Mouse (Mus musculus): ENCODE data around the gene Il7r. TPM values are rescaled to one million over a fixed set of nuclear protein-coding genes. Genes with fewer than 3 reads are reported as not detected.

Gene Il7r
- polyA plus RNA-seq (2012; rRNA removed): 0.01 TPM in 1 of 2 replicates, not detected in the other

DNA sequence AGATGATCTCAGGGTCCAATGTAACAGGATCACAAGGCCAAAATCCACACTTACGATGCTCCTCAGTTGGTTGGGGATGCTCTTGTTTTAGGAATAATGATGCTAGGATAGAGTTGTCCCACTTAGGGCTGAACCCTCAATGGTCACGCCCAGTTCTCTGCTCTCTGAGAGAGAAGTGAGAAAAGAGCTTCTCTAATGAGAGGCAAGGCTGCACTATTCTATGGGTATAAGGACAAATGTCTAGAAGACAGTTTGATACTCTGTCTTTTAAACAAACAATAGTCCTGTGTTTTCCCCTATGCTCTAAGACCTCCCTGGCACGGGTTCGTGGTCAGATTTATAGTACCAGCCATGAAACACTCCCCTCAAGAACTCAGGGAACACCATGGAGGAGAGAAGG lies at the start of gene Il7r:
Il7r (minus strand) TSS at position 101 of the 400 bp plus-strand sequence.

Other genes starting within 250 kb of the Il7r start
- not detected in 2 replicates for gene Ugt3a2, start 194.6 kb downstream of the Il7r start, polyA plus RNA-seq (2012; rRNA removed)
- gene Capsl, start 94.1 kb downstream of the Il7r start, polyA plus RNA-seq (2012; rRNA removed): 2.1 and 2.9 TPM in 2 replicates
- gene Spef2, start 218.7 kb upstream of the Il7r start, polyA plus RNA-seq (2012; rRNA removed): 0.73 and 1.1 TPM in 2 replicates

Data from central nervous system, embryonic 18 days (tissue).